Mouse (Mus musculus) hindbrain, embryonic 16.5 days (tissue): ENCODE data around the gene Apba3. TPM values are rescaled to one million over a fixed set of nuclear protein-coding genes. Genes with fewer than 3 reads are reported as not detected.
A peak's percentile ranks its signal among the peaks of the same experiment; 100 is the strongest.

ENCODE experiments used
- ATAC-seq: fragments of 200-750 bp; cut with Nextera tagmentation; 2 replicates; pipeline ENCODE4 v1.8.0; 2017; ENCODE audit warnings: moderate TSS enrichment, moderate library complexity
- H3K27ac ChIP-seq: fragments of 300-500 bp; sonication (generic); 2 replicates; pipeline ENCODE4 v1.5.1; 2014; ENCODE audit warnings: low read depth, mild to moderate bottlenecking, control low read depth, low read length, moderate library complexity
- H3K27me3 ChIP-seq: fragments of 300-500 bp; sonication (generic); replicated peaks from 2 replicates; pipeline ENCODE4 v1.6.1; 2014; ENCODE audit warnings: low read length; ENCODE audit not compliant: control insufficient read depth, insufficient read depth
- H3K36me3 ChIP-seq: fragments of 300-500 bp; sonication (generic); 2 replicates; pipeline ENCODE4 v1.6.1; 2014; ENCODE audit warnings: mild to moderate bottlenecking, low read length, moderate library complexity, mixed read lengths; ENCODE audit not compliant: control insufficient read depth, insufficient read depth
- H3K4me1 ChIP-seq: fragments of 300-500 bp; sonication (generic); 2 replicates; pipeline ENCODE4 v1.6.1; 2014; ENCODE audit warnings: low read depth, low read length; ENCODE audit not compliant: control insufficient read depth, insufficient read depth
- H3K4me2 ChIP-seq: fragments of 300-500 bp; sonication (generic); 2 replicates; pipeline ENCODE4 v1.6.1; 2014; ENCODE audit warnings: mild to moderate bottlenecking, low read length, control low read depth, moderate library complexity
- H3K4me3 ChIP-seq: fragments of 300-500 bp; sonication (generic); 2 replicates; pipeline ENCODE4 v1.5.1; 2014; ENCODE audit warnings: mild to moderate bottlenecking, low read length, control low read depth, moderate library complexity
- H3K9ac ChIP-seq: fragments of 300-500 bp; sonication (generic); 2 replicates; pipeline ENCODE4 v1.6.1; 2014; ENCODE audit warnings: low read depth, mild to moderate bottlenecking, control low read depth, low read length, moderate library complexity
- H3K9me3 ChIP-seq: fragments of 300-500 bp; sonication (generic); 2 replicates; pipeline ENCODE4 v1.6.1; 2014; ENCODE audit warnings: mild to moderate bottlenecking, low read length, moderate library complexity; ENCODE audit not compliant: control insufficient read depth
- WGBS: fragments of 180-500 bp; shearing (Covaris S2); extraction: QIAGEN DNeasy Blood & Tissue Kit; methylation state at CpG from one replicate; pipeline ENCODE4 v1.1.7; 2014; 5-methylcytosine and 5-hydroxymethylcytosine counted together
- polyA plus RNA-seq: library from polyadenylated mRNA; unstranded; fragments of >200 nt; fragmentation: Nextera tagmentation; extraction: Ambion mirVana; gene quantifications from 2 replicates; pipeline ENCODE4 v1.2.1, GENCODE M21; 2015

Apba3 gene
- polyA plus RNA-seq, 1 experiment from 2014 or later: 39.2 TPM

DNA sequence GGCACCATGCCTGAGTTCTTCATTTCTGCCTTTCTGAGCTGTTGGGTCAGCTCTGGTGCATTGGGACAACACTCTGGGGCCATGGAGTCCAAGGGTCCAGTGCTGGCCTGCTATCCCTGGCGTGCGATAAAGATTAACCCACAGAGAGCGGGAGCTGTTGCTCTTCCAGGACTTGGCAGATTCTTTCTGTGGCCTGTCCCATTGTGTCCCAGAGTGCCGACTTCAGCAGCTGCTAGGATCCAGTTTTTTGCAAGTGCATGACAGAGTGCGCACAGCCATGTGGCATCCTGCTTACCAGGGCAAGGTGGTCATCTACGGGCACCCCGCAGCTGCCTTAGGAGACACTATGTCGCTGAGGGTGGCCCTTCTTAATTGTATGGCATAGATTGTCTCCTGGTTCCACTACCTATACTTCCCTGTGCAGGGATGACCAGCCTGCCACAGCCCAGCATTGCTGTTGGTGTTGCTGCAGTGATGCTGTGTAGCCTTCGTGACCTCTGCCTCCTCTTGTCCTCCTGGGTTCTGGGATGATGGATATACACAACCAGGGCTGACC, 33.7 kb downstream of the Apba3 start:
- Histone ChIP-seq H3K4me2 (no peak overlapping the region), H3K27ac (no peak overlapping the region), H3K4me1 (peaks cover 27% of the 10 kb centered on the region), H3K9ac (no peak overlapping the region), H3K9me3 (no peaks in the 10 kb centered on the region), H3K27me3 (no peaks in the 10 kb centered on the region), H3K36me3 (no peaks in the 10 kb centered on the region), H3K4me3 (no peak overlapping the region)
- WGBS: 72% methylated on average over 9 of the region's 9 CpGs
- ATAC-seq: no peak

- H3K4me1 ChIP-seq: peaks cover 23% of the 10 kb centered on the region
- no peak overlapping the region for H3K27ac ChIP-seq
- no peak overlapping the region for H3K9ac ChIP-seq
- H3K27me3 ChIP-seq: no peaks in the 10 kb centered on the region
- no peak overlapping the region for H3K4me2 ChIP-seq
- H3K4me3 ChIP-seq: no peak overlapping the region
- 83% methylated on average over 9 of the region's 9 CpGs for WGBS
- no peak for ATAC-seq
- H3K36me3 ChIP-seq: peaks cover 2% of the 10 kb centered on the region; the same call in 1 of the 2 replicates
- H3K9me3 ChIP-seq: no peaks in the 10 kb centered on the region
Observed at GRCm38 (mm10) chr10:81301321-81301720, 34.6 kb downstream of the Apba3 start.

- no peak overlapping the region for H3K4me2 ChIP-seq
- H3K4me3 ChIP-seq: no peak overlapping the region
- H3K9me3 ChIP-seq: no peaks in the 10 kb centered on the region
- H3K9ac ChIP-seq: no peak overlapping the region
- H3K27ac ChIP-seq: peak overlapping the region; percentile 20; the same call in 1 of the 2 replicates
- WGBS: 66% methylated on average over 4 of the region's 4 CpGs
- H3K36me3 ChIP-seq: peaks cover 10% of the 10 kb centered on the region
- ATAC-seq: no peak
- H3K27me3 ChIP-seq: no peaks in the 10 kb centered on the region
- H3K4me1 ChIP-seq: peaks cover 23% of the 10 kb centered on the region
Observed at GRCm38 (mm10) chr10:81302288-81302687, 35.5 kb downstream of the Apba3 start.

- Histone ChIP-seq H3K9me3 (no peaks in the 10 kb centered on the region), H3K4me1 (peaks cover 23% of the 10 kb centered on the region), H3K4me3 (no peak overlapping the region), H3K9ac (no peak overlapping the region), H3K27ac (no peak overlapping the region), H3K4me2 (no peak overlapping the region), H3K27me3 (no peaks in the 10 kb centered on the region), H3K36me3 (peaks cover 15% of the 10 kb centered on the region)
- no peak for ATAC-seq
- WGBS: 74% methylated on average over 14 of the region's 14 CpGs
Observed at GRCm38 (mm10) chr10:81302781-81303218, 36.0 kb downstream of the Apba3 start.

DNA sequence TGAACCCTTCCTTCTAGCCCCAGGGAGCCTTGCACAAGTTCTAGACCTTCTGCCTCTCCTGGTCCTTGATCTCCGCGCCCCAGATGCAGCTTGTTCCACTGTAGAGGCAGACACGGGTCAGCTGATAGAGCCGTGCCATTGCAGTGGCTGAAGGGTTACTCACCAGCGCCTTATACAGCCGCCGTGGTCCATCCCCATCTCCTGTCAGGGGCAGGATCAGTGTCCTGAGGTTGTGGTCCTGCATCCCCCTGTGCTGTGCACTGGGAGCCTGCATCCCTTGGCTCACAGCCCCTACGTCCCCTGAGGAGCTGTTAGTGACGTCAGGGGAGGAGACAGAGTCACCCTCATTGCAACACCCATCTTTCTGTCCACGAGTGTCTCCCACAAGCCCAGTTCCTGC, 36.5 kb downstream of the Apba3 start:
- 77% methylated on average over 10 of the region's 10 CpGs for WGBS
- H3K27me3 ChIP-seq: no peaks in the 10 kb centered on the region
- H3K4me1 ChIP-seq: peaks cover 23% of the 10 kb centered on the region
- ATAC-seq: no peak
- no peak overlapping the region; the same call in 1 of the 2 replicates for H3K27ac ChIP-seq
- H3K9me3 ChIP-seq: no peaks in the 10 kb centered on the region
- no peak overlapping the region for H3K4me2 ChIP-seq
- H3K9ac ChIP-seq: no peak overlapping the region
- no peak overlapping the region for H3K4me3 ChIP-seq
- H3K36me3 ChIP-seq: peaks cover 18% of the 10 kb centered on the region

DNA sequence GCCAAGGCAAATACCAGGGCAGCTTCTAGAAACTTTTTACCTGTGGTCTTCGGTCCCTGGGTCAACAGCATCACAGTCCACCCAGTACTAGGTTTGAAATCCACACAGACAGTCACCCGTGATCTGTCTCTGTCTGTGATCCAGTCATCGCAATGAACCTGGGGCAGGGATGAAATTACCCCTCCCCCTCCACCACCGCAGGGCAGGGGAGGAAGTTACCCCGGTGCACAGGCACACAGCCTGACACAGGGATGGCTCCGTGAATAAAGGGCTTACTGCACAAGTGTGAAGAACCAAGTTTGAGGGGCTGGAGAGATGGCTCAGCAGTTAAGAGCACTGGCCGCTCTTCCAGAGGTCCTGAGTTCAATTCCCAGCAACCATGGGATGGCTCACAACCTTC, 37.0 kb downstream of the Apba3 start:
- peaks cover 19% of the 10 kb centered on the region for H3K36me3 ChIP-seq
- 83% methylated on average over 7 of the region's 7 CpGs for WGBS
- no peak overlapping the region for H3K9ac ChIP-seq
- H3K4me2 ChIP-seq: no peak overlapping the region
- H3K9me3 ChIP-seq: no peaks in the 10 kb centered on the region
- no peak for ATAC-seq
- H3K4me1 ChIP-seq: peaks cover 23% of the 10 kb centered on the region
- H3K4me3 ChIP-seq: no peak overlapping the region
- H3K27ac ChIP-seq: no peak overlapping the region; the same call in 1 of the 2 replicates
- H3K27me3 ChIP-seq: no peaks in the 10 kb centered on the region

DNA sequence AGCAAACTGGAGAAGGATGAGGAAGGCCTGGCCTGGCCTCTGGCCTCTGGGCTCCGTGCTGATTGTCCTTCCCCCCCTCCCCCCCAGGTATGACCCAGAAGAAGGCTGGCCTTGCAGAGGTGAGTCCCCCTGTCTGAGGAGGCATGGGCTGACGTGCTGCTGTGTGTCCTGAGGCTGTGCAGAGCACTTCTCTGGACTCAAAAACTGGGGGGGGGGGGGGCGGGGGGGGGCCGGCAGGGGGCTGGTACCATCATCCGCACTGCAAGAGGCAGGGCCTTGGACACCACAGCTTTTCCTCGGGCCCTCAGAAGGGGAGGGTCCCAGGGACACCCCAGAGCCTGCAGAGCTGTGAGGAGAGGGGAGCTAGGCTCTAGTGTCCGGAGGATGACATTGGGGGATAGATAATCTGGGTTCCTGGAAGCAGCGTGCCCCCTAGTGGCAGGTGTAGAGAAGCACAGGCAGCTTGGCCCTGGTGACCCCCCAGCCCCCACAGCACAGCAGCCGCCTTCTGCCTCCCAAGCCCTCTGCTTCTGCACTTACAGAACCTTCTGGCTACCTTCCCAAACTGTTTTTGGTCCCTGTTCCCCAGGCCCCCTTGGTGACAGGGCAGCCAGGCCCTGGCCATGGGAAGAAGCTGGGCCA, 38.0 kb downstream of the Apba3 start:
- H3K27ac ChIP-seq: no peak overlapping the region
- peaks cover 23% of the 10 kb centered on the region for H3K4me1 ChIP-seq
- H3K36me3 ChIP-seq: peaks cover 28% of the 10 kb centered on the region
- H3K27me3 ChIP-seq: no peaks in the 10 kb centered on the region
- WGBS: 25% methylated on average over 7 of the region's 9 CpGs
- no peak overlapping the region for H3K9ac ChIP-seq
- no peak overlapping the region for H3K4me2 ChIP-seq
- no peak for ATAC-seq
- no peak overlapping the region for H3K4me3 ChIP-seq
- H3K9me3 ChIP-seq: no peaks in the 10 kb centered on the region

DNA sequence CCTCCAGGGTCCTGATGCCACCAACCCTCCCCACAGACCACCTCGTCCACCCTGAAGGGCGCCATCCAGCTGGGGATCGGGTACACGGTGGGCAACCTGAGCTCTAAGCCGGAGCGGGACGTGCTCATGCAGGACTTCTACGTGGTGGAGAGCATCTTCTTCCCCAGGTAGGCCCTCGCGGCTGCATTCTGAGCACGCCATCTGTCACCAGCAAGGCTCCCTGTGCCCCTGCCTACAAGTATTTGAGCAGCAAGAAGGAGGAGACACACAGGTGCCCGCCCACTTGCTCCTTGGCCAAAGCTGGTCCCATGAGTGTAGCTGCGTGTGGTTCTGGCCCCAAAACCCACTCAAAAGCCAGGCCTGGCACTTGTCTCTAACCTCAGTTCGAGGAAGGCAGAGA, 38.9 kb downstream of the Apba3 start:
- WGBS: 89% methylated on average over 14 of the region's 14 CpGs

GRCm38 (mm10) chr10:81306173-81306668, 39.5 kb downstream of the Apba3 start:
- no peak for ATAC-seq
- peaks cover 34% of the 10 kb centered on the region for H3K36me3 ChIP-seq

More for the DNA sequence above, 38.9 kb downstream of the Apba3 start:
- Histone ChIP-seq H3K27ac (no peak overlapping the region), H3K9ac (no peak overlapping the region), H3K9me3 (no peaks in the 10 kb centered on the region), H3K36me3 (peaks cover 31% of the 10 kb centered on the region), H3K27me3 (no peaks in the 10 kb centered on the region), H3K4me2 (no peak overlapping the region), H3K4me3 (no peak overlapping the region), H3K4me1 (peaks cover 18% of the 10 kb centered on the region)
- ATAC-seq: no peak

More at GRCm38 (mm10) chr10:81306173-81306668, 39.5 kb downstream of the Apba3 start:
- 95% methylated on average over 12 of the region's 12 CpGs for WGBS
- H3K27ac ChIP-seq: no peak overlapping the region
- H3K9me3 ChIP-seq: no peaks in the 10 kb centered on the region
- H3K4me2 ChIP-seq: no peak overlapping the region
- no peaks in the 10 kb centered on the region for H3K27me3 ChIP-seq
- H3K4me3 ChIP-seq: no peak overlapping the region
- peaks cover 17% of the 10 kb centered on the region for H3K4me1 ChIP-seq
- no peak overlapping the region for H3K9ac ChIP-seq
